Mouse (Mus musculus): Measurements from ENCODE around the gene 4930426L09Rik.

DNA sequence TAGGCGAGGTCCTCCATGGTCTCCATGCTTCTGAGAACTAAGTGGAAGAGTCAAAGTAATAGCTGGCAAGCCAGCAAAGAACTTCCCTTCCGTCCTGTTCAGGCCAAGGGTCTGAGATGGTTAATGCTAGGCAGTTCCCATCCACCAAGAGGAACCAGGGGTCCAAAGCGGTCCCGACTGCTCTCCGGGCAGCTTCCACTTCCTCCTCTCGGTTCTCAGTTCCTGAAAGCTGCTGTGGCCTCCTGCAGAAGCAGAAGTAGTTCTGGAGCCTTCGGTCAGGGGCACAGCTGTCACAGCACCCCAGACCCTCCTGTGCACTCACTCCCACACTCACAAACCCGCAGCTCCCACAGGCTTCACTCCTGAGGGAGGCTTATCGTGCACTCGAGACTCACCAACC, 6.7 kb downstream of the 4930426L09Rik start:
- no peak for TF ChIP-seq CHD2 (IDR thresholded peaks at IDR 0.05; ENCODE audit: low read depth, low read length)
- no peak for TF ChIP-seq ZC3H11A (IDR thresholded peaks at IDR 0.05; ENCODE audit: borderline replicate concordance, low read depth, low read length)

Data from ES-E14 (cell line).